Mouse (Mus musculus): ENCODE measurements around the gene Hoxb4. TPM values are rescaled to one million over a fixed set of nuclear protein-coding genes. Genes with fewer than 3 reads are reported as not detected.

Hoxb4 gene
- polyA plus RNA-seq, 1 experiment: 6.6 TPM

GRCm38 (mm10) chr11:96332618-96333032 lies 14.6 kb downstream of the Hoxb4 start:
- no peak for DNase-seq (ENCODE audit: low read depth)
- TF ChIP-seq CTCF (IDR thresholded peaks at IDR 0.05; ENCODE audit: borderline replicate concordance, extremely low read depth, insufficient read depth, insufficient read length) (no peak), POLR2A (IDR thresholded peaks at IDR 0.05; ENCODE audit: borderline replicate concordance, extremely low read depth, insufficient read depth, insufficient read length, poor library complexity, severe bottlenecking) (no peak)

GRCm38 (mm10) chr11:96333241-96334001 lies 15.4 kb downstream of the Hoxb4 start:
- no peak for DNase-seq (ENCODE audit: low read depth)
- TF ChIP-seq POLR2A (IDR thresholded peaks at IDR 0.05; ENCODE audit: borderline replicate concordance, extremely low read depth, insufficient read depth, insufficient read length, poor library complexity, severe bottlenecking) (no peak), CTCF (IDR thresholded peaks at IDR 0.05; ENCODE audit: borderline replicate concordance, extremely low read depth, insufficient read depth, insufficient read length) (no peak)

GRCm38 (mm10) chr11:96334002-96334364 lies 15.9 kb downstream of the Hoxb4 start:
- TF ChIP-seq POLR2A (IDR thresholded peaks at IDR 0.05; ENCODE audit: borderline replicate concordance, extremely low read depth, insufficient read depth, insufficient read length, poor library complexity, severe bottlenecking) (no peak), CTCF (IDR thresholded peaks at IDR 0.05; ENCODE audit: borderline replicate concordance, extremely low read depth, insufficient read depth, insufficient read length) (no peak)
- no peak for DNase-seq (ENCODE audit: low read depth)

- no peak for DNase-seq (ENCODE audit: low read depth)
- TF ChIP-seq POLR2A (IDR thresholded peaks at IDR 0.05; ENCODE audit: borderline replicate concordance, extremely low read depth, insufficient read depth, insufficient read length, poor library complexity, severe bottlenecking): no peak
- no peak for TF ChIP-seq CTCF (IDR thresholded peaks at IDR 0.05; ENCODE audit: borderline replicate concordance, extremely low read depth, insufficient read depth, insufficient read length)
These were observed 16.9 kb downstream of the Hoxb4 start for GRCm38 (mm10) chr11:96334998-96335397.

- DNase-seq (ENCODE audit: low read depth): no peak
- TF ChIP-seq POLR2A (IDR thresholded peaks at IDR 0.05; ENCODE audit: borderline replicate concordance, extremely low read depth, insufficient read depth, insufficient read length, poor library complexity, severe bottlenecking) (no peak), CTCF (IDR thresholded peaks at IDR 0.05; ENCODE audit: borderline replicate concordance, extremely low read depth, insufficient read depth, insufficient read length) (no peak)
These were observed 18.5 kb downstream of the Hoxb4 start for GRCm38 (mm10) chr11:96336597-96336996.

- no peak for DNase-seq (ENCODE audit: low read depth)
- TF ChIP-seq POLR2A (IDR thresholded peaks at IDR 0.05; ENCODE audit: borderline replicate concordance, extremely low read depth, insufficient read depth, insufficient read length, poor library complexity, severe bottlenecking) (no peak), CTCF (IDR thresholded peaks at IDR 0.05; ENCODE audit: borderline replicate concordance, extremely low read depth, insufficient read depth, insufficient read length) (no peak)
These were observed 19.0 kb downstream of the Hoxb4 start for GRCm38 (mm10) chr11:96337026-96337425.

- no peak for DNase-seq (ENCODE audit: low read depth)
- TF ChIP-seq POLR2A (IDR thresholded peaks at IDR 0.05; ENCODE audit: borderline replicate concordance, extremely low read depth, insufficient read depth, insufficient read length, poor library complexity, severe bottlenecking) (no peak), CTCF (IDR thresholded peaks at IDR 0.05; ENCODE audit: borderline replicate concordance, extremely low read depth, insufficient read depth, insufficient read length) (no peak)
These were observed 21.1 kb downstream of the Hoxb4 start for GRCm38 (mm10) chr11:96338957-96339855.

GRCm38 (mm10) chr11:96340698-96341365 lies 22.8 kb downstream of the Hoxb4 start:
- no peak for DNase-seq (ENCODE audit: low read depth)
- TF ChIP-seq POLR2A (IDR thresholded peaks at IDR 0.05; ENCODE audit: borderline replicate concordance, extremely low read depth, insufficient read depth, insufficient read length, poor library complexity, severe bottlenecking): no peak
- no peak for TF ChIP-seq CTCF (IDR thresholded peaks at IDR 0.05; ENCODE audit: borderline replicate concordance, extremely low read depth, insufficient read depth, insufficient read length)

GRCm38 (mm10) chr11:96341701-96342575 lies 23.9 kb downstream of the Hoxb4 start:
- DNase-seq (ENCODE audit: low read depth): no peak
- no peak for TF ChIP-seq POLR2A (IDR thresholded peaks at IDR 0.05; ENCODE audit: borderline replicate concordance, extremely low read depth, insufficient read depth, insufficient read length, poor library complexity, severe bottlenecking)
- TF ChIP-seq CTCF (IDR thresholded peaks at IDR 0.05; ENCODE audit: borderline replicate concordance, extremely low read depth, insufficient read depth, insufficient read length): 0 out of 2 replicates have a peak, but pooled peaks have one; percentile 8

GRCm38 (mm10) chr11:96342576-96342930 lies 24.5 kb downstream of the Hoxb4 start:
- DNase-seq (ENCODE audit: low read depth): no peak
- TF ChIP-seq CTCF (IDR thresholded peaks at IDR 0.05; ENCODE audit: borderline replicate concordance, extremely low read depth, insufficient read depth, insufficient read length) (no peak), POLR2A (IDR thresholded peaks at IDR 0.05; ENCODE audit: borderline replicate concordance, extremely low read depth, insufficient read depth, insufficient read length, poor library complexity, severe bottlenecking) (no peak)

Data from brain, embryonic 14.5 days (tissue).